Mouse (Mus musculus) cortical plate, adult 2 months (tissue): ENCODE results near the gene Plekha5. TPM values are rescaled to one million over a fixed set of nuclear protein-coding genes. Genes with fewer than 3 reads are reported as not detected.

Source experiments
- H3K27ac ChIP-seq: fragments of 200-500 bp; 2 replicates; pipeline ENCODE4 v1.5.1; 2012; ENCODE audit warnings: low read length, control low read depth, inconsistent platforms; ENCODE audit not compliant: insufficient read depth
- H3K4me1 ChIP-seq: fragments of 200-500 bp; 2 replicates; pipeline ENCODE4 v1.6.1; 2011; ENCODE audit warnings: low read length; ENCODE audit not compliant: control insufficient read depth, insufficient read depth
- H3K4me3 ChIP-seq: fragments of 200-500 bp; 2 replicates; pipeline ENCODE4 v1.5.1; 2011; ENCODE audit warnings: mild to moderate bottlenecking, low read length, control low read depth; ENCODE audit not compliant: insufficient read depth
- CTCF ChIP-seq: fragments of 200-500 bp; IDR thresholded peaks from 2 replicates; pipeline ENCODE4 v1.5.1; 2011; ENCODE audit warnings: mild to moderate bottlenecking, control low read depth, low read length; ENCODE audit not compliant: insufficient read depth; ENCODE audit errors: extremely low read depth
- POLR2A ChIP-seq: fragments of 200-500 bp; IDR thresholded peaks from 2 replicates; pipeline ENCODE4 v1.6.1; 2011; ENCODE audit warnings: mild to moderate bottlenecking, low read length, control low read depth; ENCODE audit not compliant: insufficient read depth; ENCODE audit errors: extremely low read depth
- polyA plus RNA-seq: library from polyadenylated mRNA; depleted of rRNA; stranded (reverse); fragments of >200 nt; gene quantifications from 2 replicates; pipeline ENCODE4 v1.2.3, GENCODE M21; 2012; rRNA removed

Plekha5 gene
- polyA plus RNA-seq, 1 experiment, result 106 TPM

DNA sequence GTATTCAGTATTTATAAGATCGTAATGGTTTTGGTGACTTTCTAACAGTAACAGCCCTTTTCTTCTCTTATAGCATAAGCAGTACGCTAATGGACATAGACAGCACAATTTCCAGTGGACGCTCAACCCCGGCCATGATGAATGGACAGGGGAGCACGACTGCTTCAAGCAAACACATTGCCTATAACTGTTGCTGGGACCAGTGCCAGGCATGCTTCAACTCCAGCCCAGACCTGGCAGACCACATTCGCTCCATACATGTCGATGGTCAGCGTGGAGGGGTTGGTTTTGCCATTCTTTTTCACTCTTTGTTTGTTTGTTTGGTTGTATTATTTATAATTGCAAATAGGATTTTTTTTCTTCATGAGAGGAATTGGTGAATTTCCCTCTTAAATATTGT, 209.8 kb downstream of the Plekha5 start:
- TF ChIP-seq POLR2A (no peak), CTCF (no peak)
- H3K4me1 ChIP-seq, result peaks cover 3% of the 10 kb centered on the region
- H3K27ac ChIP-seq, result no peak overlapping the region
- H3K4me3 ChIP-seq, result no peak overlapping the region

- no peak overlapping the region for H3K4me3 ChIP-seq
- no peak overlapping the region for H3K27ac ChIP-seq
- no peak for TF ChIP-seq POLR2A
- TF ChIP-seq CTCF, result no peak
- peaks cover 1% of the 10 kb centered on the region; the same call in 1 of the 2 replicates for H3K4me1 ChIP-seq
Observed at GRCm38 (mm10) chr6:140636290-140636689, 212.4 kb downstream of the Plekha5 start.

- no peak overlapping the region for H3K27ac ChIP-seq
- TF ChIP-seq CTCF (no peak), POLR2A (no peak)
- H3K4me1 ChIP-seq, result no peaks in the 10 kb centered on the region; the same call in 1 of the 2 replicates
- H3K4me3 ChIP-seq, result no peak overlapping the region
Observed at GRCm38 (mm10) chr6:140642010-140642409, 218.2 kb downstream of the Plekha5 start.

DNA sequence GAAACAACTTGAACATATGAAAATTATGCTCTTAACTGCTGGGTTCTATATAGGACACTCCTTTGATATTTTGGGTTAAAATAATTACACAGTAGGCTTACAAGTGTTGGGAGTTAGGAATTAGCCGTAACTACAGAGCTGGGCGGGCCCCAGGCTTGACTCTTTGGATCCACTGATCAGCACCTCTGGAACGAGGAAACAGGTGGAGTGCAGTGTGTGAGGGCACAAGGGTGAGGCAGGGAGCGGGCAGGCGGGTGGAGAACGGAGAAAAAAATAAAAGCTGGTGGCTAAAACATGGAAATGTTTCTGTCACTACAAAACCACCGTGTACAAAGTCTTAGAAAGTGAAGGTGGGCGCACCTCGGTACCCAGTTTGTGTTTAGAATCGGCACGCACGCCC, 218.8 kb downstream of the Plekha5 start:
- Histone ChIP-seq H3K27ac (no peak overlapping the region), H3K4me1 (no peaks in the 10 kb centered on the region; the same call in 1 of the 2 replicates), H3K4me3 (no peak overlapping the region)
- TF ChIP-seq CTCF (no peak), POLR2A (no peak)

GRCm38 (mm10) chr6:140645931-140646330, 222.1 kb downstream of the Plekha5 start:
- TF ChIP-seq CTCF (0 out of 2 replicates have a peak, but pooled peaks have one; percentile 5), POLR2A (no peak)
- H3K4me1 ChIP-seq, result no peaks in the 10 kb centered on the region; the same call in 1 of the 2 replicates
- no peak overlapping the region for H3K4me3 ChIP-seq
- no peak overlapping the region for H3K27ac ChIP-seq

Other genes starting within 250 kb of the Plekha5 start
- 38.0 and 39.5 TPM in 2 replicates for gene Aebp2, start 198.6 kb downstream of the Plekha5 start, polyA plus RNA-seq